Mouse (Mus musculus): ENCODE data around the gene Rbpjl.

- TF ChIP-seq CTCF (IDR thresholded peaks at IDR 0.05; ENCODE audit: low read depth, low read length) (no peak), POLR2A (IDR thresholded peaks at IDR 0.05; ENCODE audit: extremely low read depth, insufficient read depth, low read length) (no peak)
Measured at GRCm38 (mm10) chr2:164359668-164360067, 43.3 kb upstream of the Rbpjl start.

All from liver, adult 2 months (tissue).